21 mouse cellular contexts compared by ENCODE assay signal in the genomic region with DNA sequence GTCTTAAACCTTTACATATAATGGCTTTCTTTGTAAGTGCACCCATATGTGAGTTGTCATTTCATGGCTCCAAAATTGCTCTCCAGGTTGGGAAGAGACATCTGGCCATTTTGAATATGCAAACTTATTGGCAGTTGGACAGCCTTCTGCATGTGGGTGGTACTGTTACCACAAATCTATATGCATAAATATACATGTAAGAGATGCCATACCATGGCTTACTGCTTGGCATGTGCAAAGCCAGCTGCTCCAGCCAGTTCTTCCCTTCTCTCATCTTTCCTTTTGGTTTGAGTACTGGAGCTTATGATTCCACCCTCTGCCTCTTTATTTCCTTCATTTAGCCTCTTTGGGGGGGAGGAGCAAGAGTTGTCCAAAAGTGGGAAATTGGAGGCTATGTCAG.
DNase-seq lines count a peak whose midpoint lies in the region; ATAC-seq and TF ChIP-seq lines count a peak whose summit lies in the region.
"Had no signal": no experiment of that assay in that cellular context is flagged by ENCODE, and none has a peak within 500 bp of the region (broad histone marks: within the 10 kb centered on the region; RNA-seq: fewer than 3 reads in every experiment).

No protein-coding gene starts in this region.

- TF ChIP-seq CTCF in forebrain, postnatal 0 days (IDR thresholded peaks at IDR 0.05; ENCODE audit: low read depth), result no peak
- TF ChIP-seq CTCF in brain, embryonic 14.5 days (IDR thresholded peaks at IDR 0.05; ENCODE audit: borderline replicate concordance, extremely low read depth, insufficient read depth, insufficient read length), result no peak

- H3K4me2 ChIP-seq in forebrain, postnatal 0 days (ENCODE audit: low read depth), result no peak overlapping the region
- no peak overlapping the region for H3K4me2 ChIP-seq in forebrain, embryonic 13.5 days
- H3K4me2 ChIP-seq: forebrain, embryonic 15.5 days; heart, embryonic 15.5 days; limb, embryonic 12.5 days had no signal

- peak; percentile 22 for DNase-seq in forebrain, postnatal 0 days
- DNase-seq in brain, embryonic 14.5 days (ENCODE audit: low read depth), result peak; percentile 14
- DNase-seq in layer of hippocampus, adult 9-11 months, result peak; percentile 76
- DNase-seq in right cerebral cortex, adult 2 months (ENCODE audit: low spot score in 2 of 2), result peak; percentile 44 to 66
- DNase-seq in B cell, adult 2 months, result no peak
- DNase-seq in kidney, adult 11 months, result no peak
- DNase-seq in heart, postnatal 25 days (ENCODE audit: low spot score), result no peak
- DNase-seq: cerebellum, postnatal 14 days; heart, adult 18-20 months; kidney, adult 8-10 months; kidney, postnatal 36 days; midbrain, embryonic 14.5 days; retina, postnatal 1 day; thymus, postnatal 36 days had no signal

- no peaks in the 10 kb centered on the region for H3K27me3 ChIP-seq in forebrain, postnatal 0 days (ENCODE audit: insufficient read depth, low read length)
- no peaks in the 10 kb centered on the region for H3K27me3 ChIP-seq in forebrain, embryonic 13.5 days
- H3K27me3 ChIP-seq: forebrain, embryonic 15.5 days; heart, embryonic 15.5 days; limb, embryonic 12.5 days had no signal

- no peak for TF ChIP-seq POLR2A in brain, embryonic 14.5 days (IDR thresholded peaks at IDR 0.05; ENCODE audit: borderline replicate concordance, extremely low read depth, insufficient read depth, insufficient read length, poor library complexity, severe bottlenecking)

- H3K27ac ChIP-seq in forebrain, postnatal 0 days (ENCODE audit: low read depth, low read length), result no peak overlapping the region
- H3K27ac ChIP-seq in forebrain, embryonic 13.5 days, result no peak overlapping the region
- H3K27ac ChIP-seq: embryonic facial prominence, embryonic 10.5 days; forebrain, embryonic 15.5 days; heart, embryonic 15.5 days; limb, embryonic 12.5 days; liver, embryonic 14.5 days had no signal

- H3K36me3 ChIP-seq in forebrain, postnatal 0 days (ENCODE audit: insufficient read depth), result no peaks in the 10 kb centered on the region
- no peaks in the 10 kb centered on the region for H3K36me3 ChIP-seq in forebrain, embryonic 13.5 days (ENCODE audit: poor library complexity, severe bottlenecking)
- H3K36me3 ChIP-seq: embryonic facial prominence, embryonic 10.5 days; forebrain, embryonic 15.5 days; heart, embryonic 15.5 days; limb, embryonic 12.5 days had no signal

- H3K4me3 ChIP-seq in forebrain, postnatal 0 days (ENCODE audit: low read depth, low read length), result no peak overlapping the region
- no peak overlapping the region for H3K4me3 ChIP-seq in forebrain, embryonic 13.5 days
- H3K4me3 ChIP-seq: embryonic facial prominence, embryonic 10.5 days; forebrain, embryonic 15.5 days; heart, embryonic 15.5 days; limb, embryonic 12.5 days had no signal

- H3K4me1 ChIP-seq in forebrain, postnatal 0 days (ENCODE audit: insufficient read depth), result no peaks in the 10 kb centered on the region
- no peaks in the 10 kb centered on the region for H3K4me1 ChIP-seq in forebrain, embryonic 13.5 days
- H3K4me1 ChIP-seq: embryonic facial prominence, embryonic 10.5 days; forebrain, embryonic 15.5 days; heart, embryonic 15.5 days; limb, embryonic 12.5 days had no signal

- intact Hi-C loops in heart, postnatal 25 days (cut with DNase I), result no loop called here

- ATAC-seq in forebrain, postnatal 0 days, result no peak
- ATAC-seq in forebrain, embryonic 13.5 days, result no peak
- ATAC-seq: forebrain, embryonic 15.5 days; lung, postnatal 0 days had no signal

- no peaks in the 10 kb centered on the region for H3K9me3 ChIP-seq in forebrain, postnatal 0 days (ENCODE audit: low read length)
- no peaks in the 10 kb centered on the region for H3K9me3 ChIP-seq in forebrain, embryonic 13.5 days (replicated peaks)
- H3K9me3 ChIP-seq: embryonic facial prominence, embryonic 10.5 days; forebrain, embryonic 15.5 days; heart, embryonic 15.5 days; limb, embryonic 12.5 days had no signal

- no peak overlapping the region for H3K9ac ChIP-seq in forebrain, postnatal 0 days
- no peak overlapping the region for H3K9ac ChIP-seq in forebrain, embryonic 13.5 days
- H3K9ac ChIP-seq: forebrain, embryonic 15.5 days; heart, embryonic 15.5 days; limb, embryonic 12.5 days; liver, embryonic 14.5 days had no signal

Comparison
In these comparisons a context has a peak if more than half of its experiments do, and no peak if none do; other contexts are left out.
1. DNase-seq: peak in forebrain, postnatal 0 days (single experiment), brain, embryonic 14.5 days (single experiment), layer of hippocampus, adult 9-11 months (single experiment) and right cerebral cortex, adult 2 months (2 of 2); none in B cell, adult 2 months (0 of 2), kidney, adult 11 months (single experiment) and heart, postnatal 25 days (single experiment).